Mouse (Mus musculus): ENCODE measurements around the gene Klc3. TPM values are rescaled to one million over a fixed set of nuclear protein-coding genes. Genes with fewer than 3 reads are reported as not detected.

The Klc3 gene
- total and polyA plus RNA-seq, 3 experiments = 0.17 to 3.9 TPM; not detected in 1

DNA sequence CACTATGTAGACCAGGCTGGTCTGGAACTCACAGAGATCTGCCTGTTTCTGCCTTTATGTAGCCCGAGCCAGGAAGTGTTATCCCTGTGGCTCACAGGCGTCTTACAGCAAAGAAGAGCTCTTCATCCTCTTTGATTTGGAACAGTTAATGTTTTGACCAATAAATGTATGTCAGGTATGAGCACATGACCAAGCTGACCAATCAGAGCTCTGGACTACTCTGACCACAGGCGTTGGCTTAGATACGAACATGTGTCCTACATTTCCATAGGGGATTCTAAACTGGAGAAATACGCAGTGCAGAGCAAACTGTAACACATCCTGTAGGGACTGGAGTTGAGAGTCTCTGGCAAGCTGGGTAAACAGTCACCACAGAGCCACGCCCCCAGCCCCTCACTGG, 23.0 kb upstream of the Klc3 start:
- no peaks in the 10 kb centered on the region for H3K9me3 ChIP-seq (replicated peaks; ENCODE audit: low read length)
- H3K27me3 ChIP-seq (replicated peaks) = peaks cover 4% of the 10 kb centered on the region
- H3K79me2 ChIP-seq (replicated peaks; ENCODE audit: control insufficient read depth, extremely low read depth, insufficient read depth, poor library complexity, severe bottlenecking) = no peaks in the 10 kb centered on the region
- H3K4me1 ChIP-seq (ENCODE audit: control insufficient read depth in 1 of 2, insufficient read depth in 2 of 2) = peaks cover 0 to 7% of the 10 kb centered on the region in 2 experiments; a peak in 1 of 4 replicates
- no peak overlapping the region for H3K27ac ChIP-seq (ENCODE audit: insufficient read depth, low read depth)
- no peak for DNase-seq (ENCODE audit: extremely low read depth)
- no peak for TF ChIP-seq POLR2A (IDR thresholded peaks at IDR 0.05; ENCODE audit: low read depth, low read length)
- TF ChIP-seq SIN3A (IDR thresholded peaks at IDR 0.05; ENCODE audit: low read length) = no peak
- no peak for TF ChIP-seq E2F4 (IDR thresholded peaks at IDR 0.05; ENCODE audit: insufficient replicate concordance, low read depth, low read length)
- TF ChIP-seq KAT2A (IDR thresholded peaks at IDR 0.05; ENCODE audit: insufficient replicate concordance, low read length) = no peak
- TF ChIP-seq JUN (IDR thresholded peaks at IDR 0.05; ENCODE audit: insufficient read depth, low read depth, low read length) = no peak
- no peak for TF ChIP-seq MAX (IDR thresholded peaks at IDR 0.05; ENCODE audit: low read length)
- TF ChIP-seq USF1 (IDR thresholded peaks at IDR 0.05; ENCODE audit: low read depth, low read length) = no peak
- TF ChIP-seq CTCF (conservative IDR thresholded peaks at IDR 0.05 in 1 of 2, IDR thresholded peaks at IDR 0.05 in 1 of 2; ENCODE audit: low read depth in 2 of 2, low read length in 2 of 2) = no peak
- TF ChIP-seq ELF1 (IDR thresholded peaks at IDR 0.05; ENCODE audit: low read depth, low read length) = no peak
- no peak for TF ChIP-seq POLR2AphosphoS2 (IDR thresholded peaks at IDR 0.05; ENCODE audit: low read depth, low read length)
- no peak for TF ChIP-seq MAZ (IDR thresholded peaks at IDR 0.05; ENCODE audit: low read depth, low read length)
- TF ChIP-seq HCFC1 (IDR thresholded peaks at IDR 0.05; ENCODE audit: low read depth, low read length) = no peak
- TF ChIP-seq MEF2A (IDR thresholded peaks at IDR 0.05; ENCODE audit: borderline replicate concordance, low read depth, low read length) = no peak
- TF ChIP-seq PAX5 (IDR thresholded peaks at IDR 0.05; ENCODE audit: low read length) = no peak
- no peak for TF ChIP-seq MYC (IDR thresholded peaks at IDR 0.05; ENCODE audit: low read depth, low read length)
- no peak overlapping the region for H3K4me2 ChIP-seq (ENCODE audit: insufficient read depth, low read depth, poor library complexity, severe bottlenecking)
- no peak overlapping the region for H3K4me3 ChIP-seq (replicated peaks in 1 of 3; ENCODE audit: low read depth in 2 of 3, low read length in 2 of 3, poor library complexity in 1 of 3)
- peaks cover 50 to 70% of the 10 kb centered on the region in 2 experiments for H3K36me3 ChIP-seq (replicated peaks in 1 of 2; ENCODE audit: control insufficient read depth in 1 of 2, insufficient read depth in 1 of 2, low read length in 1 of 2)
- in situ Hi-C loops (cut with MboI; ENCODE audit: low pct_ligation_motif_present, low pct_unique_long_range_greater_than_20kb, low sequenced_read_pairs) (no loop called here), dilution Hi-C loops (cut with MboI; ENCODE audit: extremely low pct_ligation_motif_present, extremely low pct_unique_long_range_greater_than_20kb, low sequenced_read_pairs) (no loop called here)
- H3K9ac ChIP-seq (ENCODE audit: insufficient read depth, low read depth) = no peak overlapping the region

DNA sequence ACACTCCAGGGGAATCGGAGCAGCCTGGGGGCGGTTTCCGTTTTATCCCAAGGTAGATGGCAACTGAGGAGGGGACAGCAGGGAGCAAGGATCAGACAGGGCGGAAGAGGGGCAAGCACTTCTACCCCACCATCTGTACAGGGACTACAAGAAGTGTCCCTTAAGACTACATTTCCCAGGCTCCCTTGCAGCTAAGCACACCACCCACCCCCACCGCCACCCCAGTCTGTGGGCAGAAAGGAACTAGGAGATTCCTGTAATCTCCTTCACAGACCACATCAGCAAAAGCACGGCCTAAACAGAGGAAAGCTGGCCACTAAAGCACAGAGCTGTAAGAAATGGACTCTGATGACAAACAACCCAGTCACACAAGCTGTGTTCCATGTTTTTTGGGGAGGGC, 22.4 kb upstream of the Klc3 start:
- Histone ChIP-seq H3K9me3 (replicated peaks; ENCODE audit: low read length) (no peaks in the 10 kb centered on the region), H3K36me3 (replicated peaks in 1 of 2; ENCODE audit: control insufficient read depth in 1 of 2, insufficient read depth in 1 of 2, low read length in 1 of 2) (peaks cover 44 to 65% of the 10 kb centered on the region in 2 experiments), H3K4me1 (ENCODE audit: control insufficient read depth in 1 of 2, insufficient read depth in 2 of 2) (peaks cover 0 to 10% of the 10 kb centered on the region in 2 experiments; a peak in 2 of 4 replicates), H3K9ac (ENCODE audit: insufficient read depth, low read depth) (no peak overlapping the region), H3K27me3 (replicated peaks) (peaks cover 7% of the 10 kb centered on the region), H3K4me3 (replicated peaks in 1 of 3; ENCODE audit: low read depth in 2 of 3, low read length in 2 of 3, poor library complexity in 1 of 3) (no peak overlapping the region), H3K4me2 (ENCODE audit: insufficient read depth, low read depth, poor library complexity, severe bottlenecking) (no peak overlapping the region), H3K79me2 (replicated peaks; ENCODE audit: control insufficient read depth, extremely low read depth, insufficient read depth, poor library complexity, severe bottlenecking) (no peaks in the 10 kb centered on the region), H3K27ac (ENCODE audit: insufficient read depth, low read depth) (no peak overlapping the region)
- TF ChIP-seq JUND (conservative IDR thresholded peaks at IDR 0.05; ENCODE audit: low read depth, low read length) (no peak), HCFC1 (IDR thresholded peaks at IDR 0.05; ENCODE audit: low read depth, low read length) (peak; percentile 65)
- dilution Hi-C loops (cut with MboI; ENCODE audit: extremely low pct_ligation_motif_present, extremely low pct_unique_long_range_greater_than_20kb, low sequenced_read_pairs) (no loop called here), in situ Hi-C loops (cut with MboI; ENCODE audit: low pct_ligation_motif_present, low pct_unique_long_range_greater_than_20kb, low sequenced_read_pairs) (no loop called here)
- no peak for DNase-seq (ENCODE audit: extremely low read depth)
